In genomic region chr7:132715259-132715658, GRCm38 (mm10) we compare ENCODE assay signal across 11 mouse cellular contexts.
A peak's percentile ranks its signal among the peaks of the same experiment; 100 is the strongest.
DNase-seq lines count a peak whose midpoint lies in the region; ATAC-seq and TF ChIP-seq lines count a peak whose summit lies in the region.
"Had no signal": no experiment of that assay in that cellular context is flagged by ENCODE, and none has a peak within 500 bp of the region (broad histone marks: within the 10 kb centered on the region; RNA-seq: fewer than 3 reads in every experiment).

No protein-coding gene starts in this region.

- H3K4me3 ChIP-seq in hindbrain, embryonic 15.5 days, result no peak overlapping the region
- no peak overlapping the region for H3K4me3 ChIP-seq in hindbrain, embryonic 11.5 days (ENCODE audit: low read depth, low read length)
- no peak overlapping the region for H3K4me3 ChIP-seq in midbrain, embryonic 14.5 days (replicated peaks; ENCODE audit: low read depth, low read length)
- H3K4me3 ChIP-seq in midbrain, postnatal 0 days (ENCODE audit: low read depth, low read length), result no peak overlapping the region
- no peak overlapping the region for H3K4me3 ChIP-seq in stomach, embryonic 16.5 days (replicated peaks; ENCODE audit: low read length)

- H3K36me3 ChIP-seq in hindbrain, embryonic 15.5 days, result no peaks in the 10 kb centered on the region
- no peaks in the 10 kb centered on the region for H3K36me3 ChIP-seq in hindbrain, embryonic 11.5 days (ENCODE audit: control insufficient read depth, insufficient read depth, low read length)
- H3K36me3 ChIP-seq in midbrain, embryonic 14.5 days (ENCODE audit: control insufficient read depth, insufficient read depth, low read length), result 0 out of 2 replicates have a peak, but pooled peaks cover 10% of the 10 kb centered on the region
- no peaks in the 10 kb centered on the region for H3K36me3 ChIP-seq in midbrain, postnatal 0 days (ENCODE audit: insufficient read depth, low read length)
- no peaks in the 10 kb centered on the region for H3K36me3 ChIP-seq in stomach, embryonic 16.5 days (ENCODE audit: control insufficient read depth, insufficient read depth, low read length)

- DNase-seq in cerebellum, postnatal 10 days, result peak; percentile 55 to 63
- DNase-seq in cerebellum, postnatal 36 days, result no peak
- no peak for DNase-seq in hindbrain, embryonic 11.5 days (ENCODE audit: low spot score)
- no peak for DNase-seq in midbrain, embryonic 14.5 days
- no peak for DNase-seq in midbrain, postnatal 0 days (ENCODE audit: low spot score)
- DNase-seq in spleen, adult 18-20 months, result no peak
- DNase-seq: adrenal gland, postnatal 14 days; kidney, adult 8-10 months; left cerebral cortex, postnatal 4 days had no signal

- no peaks in the 10 kb centered on the region for H3K9me3 ChIP-seq in hindbrain, embryonic 15.5 days
- H3K9me3 ChIP-seq in hindbrain, embryonic 11.5 days (ENCODE audit: control insufficient read depth, low read length), result no peaks in the 10 kb centered on the region
- H3K9me3 ChIP-seq in midbrain, embryonic 14.5 days (ENCODE audit: control insufficient read depth, low read length), result no peaks in the 10 kb centered on the region
- no peaks in the 10 kb centered on the region for H3K9me3 ChIP-seq in midbrain, postnatal 0 days (ENCODE audit: low read length)
- no peaks in the 10 kb centered on the region for H3K9me3 ChIP-seq in stomach, embryonic 16.5 days (replicated peaks; ENCODE audit: control insufficient read depth, low read length)

- 97% methylated on average over 4 of the region's 4 CpGs for WGBS in hindbrain, embryonic 15.5 days
- WGBS in hindbrain, embryonic 11.5 days, result 89% methylated on average over 4 of the region's 4 CpGs
- 97% methylated on average over 4 of the region's 4 CpGs for WGBS in midbrain, embryonic 14.5 days
- WGBS in midbrain, postnatal 0 days, result 99% methylated on average over 4 of the region's 4 CpGs
- 96% methylated on average over 4 of the region's 4 CpGs for WGBS in stomach, embryonic 16.5 days

- no peak for ATAC-seq in hindbrain, embryonic 15.5 days (ENCODE audit: low FRiP score, low read depth)
- ATAC-seq in hindbrain, embryonic 11.5 days (ENCODE audit: low FRiP score), result no peak
- ATAC-seq in midbrain, embryonic 14.5 days (ENCODE audit: low FRiP score, low TSS enrichment), result no peak
- no peak for ATAC-seq in midbrain, postnatal 0 days (ENCODE audit: low FRiP score)
- no peak for ATAC-seq in stomach, embryonic 16.5 days (ENCODE audit: insufficient read depth, low FRiP score)

- peaks cover 40% of the 10 kb centered on the region for H3K4me1 ChIP-seq in hindbrain, embryonic 15.5 days (replicated peaks)
- H3K4me1 ChIP-seq in hindbrain, embryonic 11.5 days (replicated peaks; ENCODE audit: control insufficient read depth, insufficient read depth, low read length), result no peaks in the 10 kb centered on the region; the same call in 1 of the 2 replicates
- peaks cover 5% of the 10 kb centered on the region; the same call in 1 of the 2 replicates for H3K4me1 ChIP-seq in midbrain, embryonic 14.5 days (ENCODE audit: control insufficient read depth, insufficient read depth, low read length)
- H3K4me1 ChIP-seq in midbrain, postnatal 0 days (ENCODE audit: insufficient read depth, low read length), result peaks cover 8% of the 10 kb centered on the region
- peaks cover 26% of the 10 kb centered on the region for H3K4me1 ChIP-seq in stomach, embryonic 16.5 days (ENCODE audit: control insufficient read depth, insufficient read depth, low read length)

- no peaks in the 10 kb centered on the region for H3K27me3 ChIP-seq in hindbrain, embryonic 15.5 days
- no peaks in the 10 kb centered on the region for H3K27me3 ChIP-seq in hindbrain, embryonic 11.5 days (ENCODE audit: control insufficient read depth, insufficient read depth, low read length)
- no peaks in the 10 kb centered on the region for H3K27me3 ChIP-seq in midbrain, embryonic 14.5 days (ENCODE audit: control insufficient read depth, insufficient read depth, low read length)
- H3K27me3 ChIP-seq in midbrain, postnatal 0 days (ENCODE audit: insufficient read depth, low read length), result no peaks in the 10 kb centered on the region
- no peaks in the 10 kb centered on the region for H3K27me3 ChIP-seq in stomach, embryonic 16.5 days (ENCODE audit: control insufficient read depth, insufficient read depth, low read length)

- H3K27ac ChIP-seq in hindbrain, embryonic 15.5 days (replicated peaks), result peak overlapping the region; percentile 64; the same call in 1 of the 2 replicates
- no peak overlapping the region for H3K27ac ChIP-seq in hindbrain, embryonic 11.5 days (ENCODE audit: low read depth, low read length)
- peak overlapping the region; percentile 21; the same call in 1 of the 2 replicates for H3K27ac ChIP-seq in midbrain, embryonic 14.5 days (replicated peaks; ENCODE audit: low read depth, low read length)
- H3K27ac ChIP-seq in midbrain, postnatal 0 days (ENCODE audit: low read depth, low read length), result no peak overlapping the region
- H3K27ac ChIP-seq in stomach, embryonic 16.5 days (ENCODE audit: low read length), result peak overlapping the region; percentile 72; the same call in 1 of the 2 replicates

- no peak for TF ChIP-seq CTCF in midbrain, postnatal 0 days (IDR thresholded peaks at IDR 0.05)

- H3K4me2 ChIP-seq in hindbrain, embryonic 15.5 days, result no peak overlapping the region
- no peak overlapping the region for H3K4me2 ChIP-seq in hindbrain, embryonic 11.5 days (replicated peaks; ENCODE audit: low read depth, low read length)
- H3K4me2 ChIP-seq in midbrain, embryonic 14.5 days (ENCODE audit: low read length), result no peak overlapping the region
- H3K4me2 ChIP-seq in midbrain, postnatal 0 days (ENCODE audit: low read depth, low read length, poor library complexity, severe bottlenecking), result no peak overlapping the region
- H3K4me2 ChIP-seq in stomach, embryonic 16.5 days (ENCODE audit: low read depth, low read length), result no peak overlapping the region

- H3K9ac ChIP-seq in hindbrain, embryonic 15.5 days, result no peak overlapping the region
- H3K9ac ChIP-seq in hindbrain, embryonic 11.5 days (ENCODE audit: low read depth, low read length), result no peak overlapping the region
- H3K9ac ChIP-seq in midbrain, embryonic 14.5 days (replicated peaks; ENCODE audit: low read length), result no peak overlapping the region
- no peak overlapping the region for H3K9ac ChIP-seq in midbrain, postnatal 0 days (replicated peaks; ENCODE audit: low read length, poor library complexity, severe bottlenecking)
- H3K9ac ChIP-seq in stomach, embryonic 16.5 days (ENCODE audit: low read length), result no peak overlapping the region

Comparison
In these comparisons a context has a peak if more than half of its experiments do, and no peak if none do; other contexts are left out.
1. DNase-seq: peak in cerebellum, postnatal 10 days (2 of 2); none in cerebellum, postnatal 36 days (0 of 2), hindbrain, embryonic 11.5 days (single experiment), midbrain, embryonic 14.5 days (single experiment), midbrain, postnatal 0 days (single experiment) and spleen, adult 18-20 months (0 of 2).
2. H3K27ac ChIP-seq: peak in hindbrain, embryonic 15.5 days (single experiment), midbrain, embryonic 14.5 days (single experiment) and stomach, embryonic 16.5 days (single experiment); none in hindbrain, embryonic 11.5 days (single experiment) and midbrain, postnatal 0 days (single experiment).